Mouse (Mus musculus) brain, embryonic 14.5 days (tissue): ENCODE measurements around the gene Urb2. TPM values are rescaled to one million over a fixed set of nuclear protein-coding genes. Genes with fewer than 3 reads are reported as not detected.

Source experiments
- DNase-seq: peaks from one replicate; pipeline ENCODE4 v3.0.0-alpha.2; 2011; ENCODE audit warnings: low read depth
- CTCF ChIP-seq: fragments of 200-500 bp; IDR thresholded peaks from 2 replicates; pipeline ENCODE4 v1.5.1; 2012; ENCODE audit warnings: inconsistent platforms, mild to moderate bottlenecking, moderate library complexity, borderline replicate concordance; ENCODE audit not compliant: insufficient read depth, insufficient read length; ENCODE audit errors: extremely low read depth
- POLR2A ChIP-seq: fragments of 200-500 bp; IDR thresholded peaks from 2 replicates; pipeline ENCODE4 v1.6.1; 2012; ENCODE audit warnings: mild to moderate bottlenecking, inconsistent platforms, borderline replicate concordance; ENCODE audit not compliant: poor library complexity, insufficient read depth, insufficient read length, severe bottlenecking; ENCODE audit errors: extremely low read depth
- polyA plus RNA-seq: library from polyadenylated mRNA; depleted of rRNA; stranded (reverse); fragments of >200 nt; gene quantifications from 2 replicates; pipeline ENCODE4 v1.2.3, GENCODE M21; 2012; rRNA removed

Urb2 gene
- polyA plus RNA-seq, 1 experiment = 9.6 TPM

- DNase-seq = no peak
- TF ChIP-seq CTCF (no peak), POLR2A (no peak)
These were observed 64.4 kb downstream of the Urb2 start for GRCm38 (mm10) chr8:124085668-124086067.

GRCm38 (mm10) chr8:124088092-124088613 lies 66.8 kb downstream of the Urb2 start:
- no peak for DNase-seq
- TF ChIP-seq CTCF (no peak), POLR2A (no peak)

- DNase-seq = no peak
- no peak for TF ChIP-seq POLR2A
- TF ChIP-seq CTCF = no peak
These were observed 67.7 kb downstream of the Urb2 start for GRCm38 (mm10) chr8:124089016-124089415.

- no peak for DNase-seq
- no peak for TF ChIP-seq CTCF
- no peak for TF ChIP-seq POLR2A
These were observed 69.2 kb downstream of the Urb2 start for GRCm38 (mm10) chr8:124090473-124090872.

Other genes with a start within 250 kb of the Urb2 start
- 48.0 and 49.1 TPM in 2 replicates for gene Rab4a, start 215.5 kb upstream of the Urb2 start, polyA plus RNA-seq
- gene Ccsap, start 161.3 kb upstream of the Urb2 start, polyA plus RNA-seq = 6.6 and 7.5 TPM in 2 replicates
- 9.0 and 10.3 TPM in 2 replicates for gene Acta1, start 126.8 kb upstream of the Urb2 start, polyA plus RNA-seq
- 20.9 and 23.2 TPM in 2 replicates for gene Nup133, start 72.2 kb upstream of the Urb2 start, polyA plus RNA-seq
- gene Abcb10, start 38.4 kb upstream of the Urb2 start, polyA plus RNA-seq = 16.0 and 19.5 TPM in 2 replicates
- 27.9 and 34.1 TPM in 2 replicates for gene Taf5l, start 111 bp upstream of the Urb2 start, polyA plus RNA-seq
- 42.0 and 50.3 TPM in 2 replicates for gene Galnt2, start 209.9 kb downstream of the Urb2 start, polyA plus RNA-seq